Mouse (Mus musculus) heart, postnatal 14 days (tissue): ENCODE measurements around the gene Uqcrc2. TPM values are rescaled to one million over a fixed set of nuclear protein-coding genes. Genes with fewer than 3 reads are reported as not detected.

Experiments
- DNase-seq, 2 experiments: peaks; one replicate each; pipeline ENCODE4 v3.0.0; 2021 to 2022
- intact Hi-C: fragments of 180-260 bp; cut with DNase I; formaldehyde crosslinking; loops from one replicate; pipeline ENCODE4 v1.15.1; 2025
- total RNA-seq, 2 experiments: library from RNA; stranded (reverse); gene quantifications; 2 replicates each; pipeline ENCODE4 v1.2.3; 2021

The Uqcrc2 gene
- total RNA-seq, 2 experiments from 2014 or later, result 1,074 to 1,083 TPM

GRCm38 (mm10) chr7:120679023-120679422, 44.0 kb downstream of the Uqcrc2 start:
- intact Hi-C loops, result loop anchor here (10.0 kb wide), 1 partner anchor 236 kb away; the partner anchor contains the start of gene Polr3e
- no peak for DNase-seq

GRCm38 (mm10) chr7:120682002-120682401, 47.0 kb downstream of the Uqcrc2 start:
- intact Hi-C loops, result no loop called here
- no peak for DNase-seq

- DNase-seq, result no peak
Measured at GRCm38 (mm10) chr7:120684731-120685161, 49.8 kb downstream of the Uqcrc2 start.

GRCm38 (mm10) chr7:120685227-120685626, 50.3 kb downstream of the Uqcrc2 start:
- DNase-seq, result no peak
- intact Hi-C loops, result no loop called here

More at GRCm38 (mm10) chr7:120684731-120685161, 49.8 kb downstream of the Uqcrc2 start:
- intact Hi-C loops, result no loop called here

- no peak for DNase-seq
- intact Hi-C loops, result no loop called here
Measured at GRCm38 (mm10) chr7:120690634-120691033, 55.7 kb downstream of the Uqcrc2 start.

GRCm38 (mm10) chr7:120693831-120694375, 58.9 kb downstream of the Uqcrc2 start:
- intact Hi-C loops, result no loop called here
- DNase-seq, result no peak

GRCm38 (mm10) chr7:120695196-120695595, 60.2 kb downstream of the Uqcrc2 start:
- intact Hi-C loops, result no loop called here
- DNase-seq, result no peak

- no peak for DNase-seq
Measured at GRCm38 (mm10) chr7:120695641-120696040, 60.7 kb downstream of the Uqcrc2 start.

GRCm38 (mm10) chr7:120696331-120696730, 61.4 kb downstream of the Uqcrc2 start:
- DNase-seq, result no peak
- intact Hi-C loops, result no loop called here

More at GRCm38 (mm10) chr7:120695641-120696040, 60.7 kb downstream of the Uqcrc2 start:
- intact Hi-C loops, result no loop called here

GRCm38 (mm10) chr7:120699586-120699985, 64.6 kb downstream of the Uqcrc2 start:
- intact Hi-C loops, result no loop called here
- DNase-seq, result no peak

GRCm38 (mm10) chr7:120703888-120704287, 68.9 kb downstream of the Uqcrc2 start:
- intact Hi-C loops, result loop anchor here (2.0 kb wide), 1 partner anchor 17 kb away; no protein-coding TSS in a partner anchor

More at GRCm38 (mm10) chr7:120703888-120704287, 68.9 kb downstream of the Uqcrc2 start:
- no peak for DNase-seq

Other genes starting within 250 kb of the Uqcrc2 start
- gene Abca16, start 225.5 kb upstream of the Uqcrc2 start, total RNA-seq, result not detected
- not detected for gene Pdzd9, start 35.2 kb downstream of the Uqcrc2 start, total RNA-seq
- gene Mosmo, start 42.4 kb downstream of the Uqcrc2 start, total RNA-seq, result 10 to 100 TPM; 27.8 to 29.2 TPM
- gene Vwa3a, start 104.1 kb downstream of the Uqcrc2 start, total RNA-seq, result 1 to 10 TPM; 5.1 to 7.3 TPM
- gene Gm5737, start 177.2 kb downstream of the Uqcrc2 start, total RNA-seq, result under 1 TPM in 1 of 2 experiments, not detected in 1; 0.22 TPM
- 10 to 100 TPM; 30.0 to 34.2 TPM for gene Eef2k, start 207.7 kb downstream of the Uqcrc2 start, total RNA-seq